Mouse (Mus musculus): ENCODE results near the gene Ttc30b.

GRCm38 (mm10) chr2:75983091-75983490 lies 44.7 kb upstream of the Ttc30b start:
- no peak for TF ChIP-seq CTCF (IDR thresholded peaks at IDR 0.05)
- no peak for TF ChIP-seq EP300 (IDR thresholded peaks at IDR 0.05; ENCODE audit: insufficient read depth, low read depth, low read length)
